Mouse (Mus musculus) activated CD4-positive, CD25-positive, alpha-beta regulatory T cell, adult 4 months (primary cell): ENCODE measurements around the gene Lrfn4. TPM values are rescaled to one million over a fixed set of nuclear protein-coding genes. Genes with fewer than 3 reads are reported as not detected.

ENCODE experiments used
- ATAC-seq: one replicate; pipeline ENCODE4 v1.8.0; 2017
- polyA plus RNA-seq, 2 experiments: library from polyadenylated mRNA; unstranded; fragments of 100-300 nt; shearing (Covaris generic); gene quantifications; one replicate each; pipeline ENCODE4 v1.2.1; 2017

Lrfn4 gene
- polyA plus RNA-seq, 2 experiments from 2014 or later, result 0.31 TPM; not detected in 1

DNA sequence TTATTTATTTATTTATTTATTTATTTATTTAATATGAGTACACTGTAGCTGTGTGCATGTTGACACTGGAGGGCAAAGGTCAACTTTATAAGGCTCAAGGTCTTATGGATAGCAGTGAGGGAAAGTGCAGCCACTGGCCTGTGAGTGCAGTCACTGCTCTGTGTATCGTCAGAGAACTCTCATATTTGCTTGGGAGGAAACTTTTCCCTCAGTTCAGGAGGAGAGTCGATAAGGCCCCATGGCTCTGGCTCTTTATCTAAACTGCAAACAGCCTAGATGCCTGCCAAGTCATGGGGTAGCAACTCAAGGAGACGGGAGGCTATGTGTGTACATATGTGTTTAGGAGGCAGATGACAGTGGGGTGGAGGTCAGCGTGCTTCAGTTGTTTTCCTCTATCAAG lies 46.6 kb downstream of the Lrfn4 start:
- ATAC-seq, result no peak

DNA sequence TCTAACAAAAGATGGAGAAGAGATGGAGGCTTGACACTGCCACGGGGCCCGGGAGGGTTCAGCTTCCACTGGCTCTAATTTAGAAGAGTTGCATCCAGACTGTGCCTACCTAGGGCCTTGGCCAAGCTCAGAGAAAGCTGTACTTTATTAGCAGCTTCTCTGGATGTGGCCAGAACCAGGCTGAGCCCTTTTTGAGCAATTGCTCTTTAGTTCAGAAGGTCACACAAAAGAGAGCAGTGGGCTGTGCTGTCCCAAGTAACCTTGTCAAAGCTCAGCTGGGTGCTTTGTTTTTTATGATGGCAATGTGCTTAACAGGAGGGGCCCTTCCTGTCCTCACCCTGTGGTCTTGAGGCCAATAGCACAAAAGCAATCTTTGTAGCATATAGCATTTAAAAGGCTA lies 47.8 kb downstream of the Lrfn4 start:
- no peak for ATAC-seq

GRCm38 (mm10) chr19:4566880-4567279 lies 48.6 kb downstream of the Lrfn4 start:
- ATAC-seq, result no peak

DNA sequence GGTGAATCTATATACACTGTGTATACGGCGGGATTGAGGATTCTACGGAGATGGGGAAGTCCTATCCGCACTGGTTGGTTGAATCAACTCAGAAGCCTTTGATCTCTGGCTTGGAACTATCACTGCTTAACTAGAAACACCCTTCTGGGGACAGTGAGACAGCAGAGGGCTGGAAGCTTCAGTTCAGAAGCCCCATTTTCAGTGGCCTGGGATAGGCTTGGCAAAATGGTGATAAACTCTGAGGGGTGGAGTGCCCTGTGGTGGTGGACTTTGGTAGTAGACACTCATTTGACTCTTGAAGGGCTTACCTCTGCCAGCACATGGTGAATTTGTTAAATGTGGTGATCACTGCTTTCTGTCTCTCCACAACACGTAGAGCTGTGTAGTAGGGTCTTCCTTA lies 49.8 kb downstream of the Lrfn4 start:
- ATAC-seq, result no peak

Other genes starting within 250 kb of the Lrfn4 start
- 10 to 100 TPM; 54.9 to 68.6 TPM for gene Kdm2a, start 217.4 kb downstream of the Lrfn4 start, polyA plus RNA-seq
- 1 to 10 TPM; 1.9 to 3.2 TPM for gene Rhod, start 176.2 kb downstream of the Lrfn4 start, polyA plus RNA-seq
- under 1 TPM in 1 of 2 experiments, not detected in 1; 0.14 TPM for gene Syt12, start 138.2 kb downstream of the Lrfn4 start, polyA plus RNA-seq
- not detected for gene 2010003K11Rik, start 117.1 kb downstream of the Lrfn4 start, polyA plus RNA-seq
- gene Pcx, start 105.2 kb downstream of the Lrfn4 start, polyA plus RNA-seq, result 1 to 10 TPM; 1.0 to 1.5 TPM
- 10 to 100 TPM; 38.4 to 47.2 TPM for gene Rce1, start 10.0 kb upstream of the Lrfn4 start, polyA plus RNA-seq
- gene Gm960, start 83.0 kb upstream of the Lrfn4 start, polyA plus RNA-seq, result not detected
- under 1 TPM; 0.11 to 0.17 TPM for gene Sptbn2, start 95.5 kb upstream of the Lrfn4 start, polyA plus RNA-seq
- gene Rbm4b, start 140.8 kb upstream of the Lrfn4 start, polyA plus RNA-seq, result 100 to 1,000 TPM in 1 of 2 experiments, 10 to 100 TPM in 1; 87.2 to 107 TPM
- 10 to 100 TPM; 25.8 to 50.9 TPM for gene Rbm4, start 178.2 kb upstream of the Lrfn4 start, polyA plus RNA-seq
- 10 to 100 TPM; 36.1 to 36.5 TPM for gene Gm21992, start 195.9 kb upstream of the Lrfn4 start, polyA plus RNA-seq
- 10 to 100 TPM; 18.3 to 54.9 TPM for gene Rbm14, start 196.0 kb upstream of the Lrfn4 start, polyA plus RNA-seq
- 100 to 1,000 TPM in 1 of 2 experiments, 10 to 100 TPM in 1; 94.7 to 162 TPM for gene Ccs, start 223.7 kb upstream of the Lrfn4 start, polyA plus RNA-seq
- gene Ccdc87, start 223.7 kb upstream of the Lrfn4 start, polyA plus RNA-seq, result not detected
- gene Ctsf, start 239.5 kb upstream of the Lrfn4 start, polyA plus RNA-seq, result under 1 TPM; 0.66 to 0.67 TPM